Mouse (Mus musculus) right cerebral cortex, adult 2 months (tissue): ENCODE results near the gene Fxyd7.

ENCODE experiments used
- DNase-seq, 2 experiments: peaks; one replicate each; pipeline ENCODE4 v3.0.0; 2021 to 2022; ENCODE audit warnings: low spot score in 2 of 2

Fxyd7 gene

GRCm38 (mm10) chr7:31007775-31008174, 43.5 kb downstream of the Fxyd7 start:
- DNase-seq = no peak

- DNase-seq = no peak
Measured at GRCm38 (mm10) chr7:31002650-31003049, 48.6 kb downstream of the Fxyd7 start.

GRCm38 (mm10) chr7:31000505-31001020, 50.7 kb downstream of the Fxyd7 start:
- peak; percentile 19 to 29 for DNase-seq

- no peak for DNase-seq
Measured at GRCm38 (mm10) chr7:30996491-30996890, 54.8 kb downstream of the Fxyd7 start.

GRCm38 (mm10) chr7:30993986-30994385, 57.3 kb downstream of the Fxyd7 start:
- DNase-seq = no peak
